Mouse (Mus musculus): Measurements from ENCODE around the gene Sec23ip. TPM values are rescaled to one million over a fixed set of nuclear protein-coding genes. Genes with fewer than 3 reads are reported as not detected.

The Sec23ip gene
- polyA plus RNA-seq, 1 experiment from 2014 or later: 39.1 TPM

- H3K27ac ChIP-seq (replicated peaks): peak overlapping the region; percentile 97
- DNase-seq (ENCODE audit: low spot score): no peak
- peaks cover 29% of the 10 kb centered on the region for H3K4me1 ChIP-seq
- 0 out of 2 replicates have a peak, but pooled peaks cover 1% of the 10 kb centered on the region for H3K9me3 ChIP-seq
- peak overlapping the region; percentile 99 for H3K4me3 ChIP-seq
- H3K27me3 ChIP-seq (replicated peaks; ENCODE audit: low read depth, poor library complexity, severe bottlenecking): peaks cover 19% of the 10 kb centered on the region
- H3K36me3 ChIP-seq (replicated peaks): peaks cover 35% of the 10 kb centered on the region
- WGBS: under 1% methylated on average over 80 of the region's 80 CpGs
Measured at GRCm38 (mm10) chr7:128739462-128740277, 5.1 kb upstream of the Sec23ip start.

- H3K36me3 ChIP-seq (replicated peaks): peaks cover 29% of the 10 kb centered on the region
Measured at GRCm38 (mm10) chr7:128740334-128740733, 4.4 kb upstream of the Sec23ip start, which contains the start of gene Mcmbp. Gene Mcmbp (minus strand): TSS chr7:128740495.

GRCm38 (mm10) chr7:128743898-128744297, 845 bp upstream of the Sec23ip start:
- Histone ChIP-seq H3K4me3 (peak overlapping the region; percentile 99), H3K27me3 (replicated peaks; ENCODE audit: low read depth, poor library complexity, severe bottlenecking) (peaks cover 19% of the 10 kb centered on the region), H3K4me1 (peaks cover 36% of the 10 kb centered on the region), H3K36me3 (replicated peaks) (peaks cover 10% of the 10 kb centered on the region; the same call in 1 of the 2 replicates), H3K9me3 (no peaks in the 10 kb centered on the region), H3K27ac (replicated peaks) (no peak overlapping the region)
- DNase-seq (ENCODE audit: low spot score): no peak
- 64% methylated on average over 2 of the region's 2 CpGs for WGBS

More at GRCm38 (mm10) chr7:128740334-128740733, 4.4 kb upstream of the Sec23ip start, which contains the start of gene Mcmbp:
- H3K27ac ChIP-seq (replicated peaks): peak within 1 kb of the TSS; percentile 97
- no peaks in the 10 kb centered on the region for H3K9me3 ChIP-seq
- peak; percentile 99 for DNase-seq (ENCODE audit: low spot score)
- under 1% methylated on average over 35 of the region's 35 CpGs for WGBS
- peak within 1 kb of the TSS; percentile 99 for H3K4me3 ChIP-seq
- H3K4me1 ChIP-seq: peaks cover 30% of the 10 kb centered on the region
- H3K27me3 ChIP-seq (replicated peaks; ENCODE audit: low read depth, poor library complexity, severe bottlenecking): peaks cover 19% of the 10 kb centered on the region

GRCm38 (mm10) chr7:128746151-128746550, 1.4 kb downstream of the Sec23ip start:
- H3K4me3 ChIP-seq: peak overlapping the region; percentile 99
- peaks cover 25% of the 10 kb centered on the region for H3K36me3 ChIP-seq (replicated peaks)
- no peak overlapping the region for H3K27ac ChIP-seq (replicated peaks)
- peaks cover 19% of the 10 kb centered on the region for H3K27me3 ChIP-seq (replicated peaks; ENCODE audit: low read depth, poor library complexity, severe bottlenecking)
- H3K9me3 ChIP-seq: no peaks in the 10 kb centered on the region
- WGBS: 90% methylated on average over 10 of the region's 10 CpGs
- H3K4me1 ChIP-seq: peaks cover 30% of the 10 kb centered on the region
- no peak for DNase-seq (ENCODE audit: low spot score)

GRCm38 (mm10) chr7:128748758-128749157, 4.0 kb downstream of the Sec23ip start:
- H3K27ac ChIP-seq (replicated peaks): no peak overlapping the region
- no peak for DNase-seq (ENCODE audit: low spot score)
- no peak overlapping the region for H3K4me3 ChIP-seq
- 87% methylated on average over 3 of the region's 3 CpGs for WGBS
- peaks cover under 1% of the 10 kb centered on the region; the same call in 1 of the 2 replicates for H3K27me3 ChIP-seq (replicated peaks; ENCODE audit: low read depth, poor library complexity, severe bottlenecking)
- peaks cover 51% of the 10 kb centered on the region for H3K36me3 ChIP-seq (replicated peaks)
- peaks cover 30% of the 10 kb centered on the region for H3K4me1 ChIP-seq
- no peaks in the 10 kb centered on the region for H3K9me3 ChIP-seq

GRCm38 (mm10) chr7:128750296-128750695, 5.6 kb downstream of the Sec23ip start:
- Histone ChIP-seq H3K36me3 (replicated peaks) (peaks cover 67% of the 10 kb centered on the region), H3K27me3 (replicated peaks; ENCODE audit: low read depth, poor library complexity, severe bottlenecking) (no peaks in the 10 kb centered on the region), H3K9me3 (no peaks in the 10 kb centered on the region), H3K4me3 (no peak overlapping the region), H3K4me1 (peaks cover 24% of the 10 kb centered on the region), H3K27ac (replicated peaks) (no peak overlapping the region)
- DNase-seq (ENCODE audit: low spot score): no peak
- 94% methylated on average over 9 of the region's 9 CpGs for WGBS

GRCm38 (mm10) chr7:128752012-128752411, 7.3 kb downstream of the Sec23ip start:
- Histone ChIP-seq H3K36me3 (replicated peaks) (peaks cover 84% of the 10 kb centered on the region), H3K27me3 (replicated peaks; ENCODE audit: low read depth, poor library complexity, severe bottlenecking) (no peaks in the 10 kb centered on the region), H3K27ac (replicated peaks) (no peak overlapping the region), H3K4me3 (no peak overlapping the region), H3K4me1 (0 out of 2 replicates have a peak, but pooled peaks cover 11% of the 10 kb centered on the region), H3K9me3 (no peaks in the 10 kb centered on the region)
- no peak for DNase-seq (ENCODE audit: low spot score)
- 92% methylated on average over 4 of the region's 4 CpGs for WGBS

- Histone ChIP-seq H3K27me3 (replicated peaks; ENCODE audit: low read depth, poor library complexity, severe bottlenecking) (no peaks in the 10 kb centered on the region), H3K9me3 (no peaks in the 10 kb centered on the region), H3K4me1 (no peaks in the 10 kb centered on the region), H3K36me3 (replicated peaks) (peaks cover 100% of the 10 kb centered on the region), H3K27ac (replicated peaks) (no peak overlapping the region), H3K4me3 (no peak overlapping the region)
- 94% methylated on average over 1 of the region's 1 CpGs for WGBS
- no peak for DNase-seq (ENCODE audit: low spot score)
Measured at GRCm38 (mm10) chr7:128755396-128755795, 10.7 kb downstream of the Sec23ip start.

GRCm38 (mm10) chr7:128758948-128759347, 14.2 kb downstream of the Sec23ip start:
- no peaks in the 10 kb centered on the region for H3K27me3 ChIP-seq (replicated peaks; ENCODE audit: low read depth, poor library complexity, severe bottlenecking)
- H3K9me3 ChIP-seq: no peaks in the 10 kb centered on the region
- 94% methylated on average over 4 of the region's 4 CpGs for WGBS
- DNase-seq (ENCODE audit: low spot score): no peak
- H3K27ac ChIP-seq (replicated peaks): no peak overlapping the region
- H3K4me1 ChIP-seq: no peaks in the 10 kb centered on the region
- peaks cover 100% of the 10 kb centered on the region for H3K36me3 ChIP-seq (replicated peaks)
- no peak overlapping the region for H3K4me3 ChIP-seq

- no peaks in the 10 kb centered on the region for H3K27me3 ChIP-seq (replicated peaks; ENCODE audit: low read depth, poor library complexity, severe bottlenecking)
- no peak for DNase-seq (ENCODE audit: low spot score)
- H3K4me1 ChIP-seq: no peaks in the 10 kb centered on the region
- H3K36me3 ChIP-seq (replicated peaks): peaks cover 94% of the 10 kb centered on the region
- no peaks in the 10 kb centered on the region for H3K9me3 ChIP-seq
- no peak overlapping the region for H3K4me3 ChIP-seq
- H3K27ac ChIP-seq (replicated peaks): no peak overlapping the region
Measured at GRCm38 (mm10) chr7:128766696-128767095, 22.0 kb downstream of the Sec23ip start.

- 88% methylated on average over 6 of the region's 6 CpGs for WGBS
- H3K36me3 ChIP-seq (replicated peaks): peaks cover 100% of the 10 kb centered on the region
- no peaks in the 10 kb centered on the region for H3K4me1 ChIP-seq
Measured at GRCm38 (mm10) chr7:128777201-128777600, 32.5 kb downstream of the Sec23ip start.

GRCm38 (mm10) chr7:128779305-128779704, 34.6 kb downstream of the Sec23ip start:
- peak; percentile 60 for DNase-seq (ENCODE audit: low spot score)
- Histone ChIP-seq H3K27me3 (replicated peaks; ENCODE audit: low read depth, poor library complexity, severe bottlenecking) (no peaks in the 10 kb centered on the region), H3K4me1 (no peaks in the 10 kb centered on the region), H3K27ac (replicated peaks) (no peak overlapping the region), H3K9me3 (no peaks in the 10 kb centered on the region), H3K36me3 (replicated peaks) (peaks cover 98% of the 10 kb centered on the region), H3K4me3 (no peak overlapping the region)
- 57% methylated on average over 6 of the region's 6 CpGs for WGBS

More at GRCm38 (mm10) chr7:128777201-128777600, 32.5 kb downstream of the Sec23ip start:
- no peak overlapping the region for H3K4me3 ChIP-seq
- no peaks in the 10 kb centered on the region for H3K27me3 ChIP-seq (replicated peaks; ENCODE audit: low read depth, poor library complexity, severe bottlenecking)
- no peaks in the 10 kb centered on the region for H3K9me3 ChIP-seq
- DNase-seq (ENCODE audit: low spot score): no peak
- H3K27ac ChIP-seq (replicated peaks): no peak overlapping the region

- 0 out of 2 replicates have a peak, but pooled peaks cover 2% of the 10 kb centered on the region for H3K9me3 ChIP-seq
- H3K27ac ChIP-seq (replicated peaks): no peak overlapping the region
- no peaks in the 10 kb centered on the region for H3K27me3 ChIP-seq (replicated peaks; ENCODE audit: low read depth, poor library complexity, severe bottlenecking)
- WGBS: 95% methylated on average over 3 of the region's 3 CpGs
- peaks cover 95% of the 10 kb centered on the region for H3K36me3 ChIP-seq (replicated peaks)
- H3K4me3 ChIP-seq: no peak overlapping the region
- no peak for DNase-seq (ENCODE audit: low spot score)
- no peaks in the 10 kb centered on the region for H3K4me1 ChIP-seq
Measured at GRCm38 (mm10) chr7:128781846-128782245, 37.1 kb downstream of the Sec23ip start.
